Comparison of ENCODE assay signal across 18 mouse cellular contexts in the genomic region with DNA sequence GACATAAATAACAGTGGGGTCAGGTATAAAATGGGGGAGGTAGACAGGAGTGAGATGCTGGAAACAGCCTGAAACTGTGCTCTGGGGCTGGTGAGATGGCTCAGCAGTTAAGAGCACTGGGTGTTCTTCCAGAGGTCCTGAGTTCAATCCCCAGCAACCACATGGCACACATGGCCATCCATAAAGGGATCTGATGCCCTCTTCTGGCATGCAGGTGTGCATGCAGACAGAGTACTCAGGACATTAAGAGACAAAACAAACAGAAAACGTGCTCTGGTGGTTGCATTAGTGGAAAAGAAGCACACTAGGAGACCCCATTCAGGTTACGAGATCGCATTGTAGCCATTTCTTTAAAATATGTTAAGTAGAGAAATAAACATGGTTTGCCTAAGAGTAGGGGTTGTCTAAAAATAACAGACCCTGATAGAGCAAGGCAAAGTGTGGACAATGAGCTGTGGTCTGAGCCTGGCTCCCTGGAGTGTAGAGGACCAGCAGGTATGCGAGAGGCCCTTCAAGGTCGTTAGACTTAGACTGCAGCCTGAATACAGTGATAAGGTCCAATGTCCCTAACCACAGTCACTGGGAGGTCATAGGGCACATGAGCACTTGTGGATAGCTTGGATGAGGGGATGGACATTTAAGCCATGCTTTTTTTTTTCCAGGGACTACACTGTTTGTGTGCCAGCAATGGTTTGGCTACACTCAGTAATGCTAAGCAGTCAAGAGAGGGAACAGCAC.
DNase-seq lines count a peak whose midpoint lies in the region; TF ChIP-seq lines count a peak whose summit lies in the region.
"Had no signal": no experiment of that assay in that cellular context is flagged by ENCODE, and none has a peak within 500 bp of the region (broad histone marks: within the 10 kb centered on the region; RNA-seq: fewer than 3 reads in every experiment).

No protein-coding gene starts in this region.

- TF ChIP-seq EP300 in heart, adult 2 months (IDR thresholded peaks at IDR 0.05; ENCODE audit: insufficient read depth, low read depth, low read length) = no peak

- no peak overlapping the region for H3K4me3 ChIP-seq in heart, adult 2 months
- H3K4me3 ChIP-seq in left cerebral cortex, adult 2 months = no peak overlapping the region
- H3K4me3 ChIP-seq in cortical plate, adult 2 months (ENCODE audit: insufficient read depth, low read length) = no peak overlapping the region
- H3K4me3 ChIP-seq in limb, embryonic 10.5 days = no peak overlapping the region
- H3K4me3 ChIP-seq: embryonic facial prominence, embryonic 15.5 days; gastrocnemius, adult 2 months; hindbrain, embryonic 12.5 days; liver, embryonic 13.5 days; midbrain, embryonic 13.5 days; neural tube, embryonic 13.5 days had no signal

- H3K36me3 ChIP-seq in heart, adult 2 months (ENCODE audit: control insufficient read depth, insufficient read depth, low read length) = no peaks in the 10 kb centered on the region; the same call in 1 of the 2 replicates
- H3K36me3 ChIP-seq in limb, embryonic 10.5 days = no peaks in the 10 kb centered on the region
- H3K36me3 ChIP-seq: embryonic facial prominence, embryonic 15.5 days; hindbrain, embryonic 12.5 days; liver, embryonic 13.5 days; midbrain, embryonic 13.5 days; neural tube, embryonic 13.5 days had no signal

- H3K27ac ChIP-seq in heart, adult 2 months = no peak overlapping the region
- H3K27ac ChIP-seq in left cerebral cortex, adult 2 months = no peak overlapping the region
- H3K27ac ChIP-seq in cortical plate, adult 2 months (ENCODE audit: insufficient read depth, low read length) = no peak overlapping the region
- H3K27ac ChIP-seq in limb, embryonic 10.5 days = no peak overlapping the region
- H3K27ac ChIP-seq: embryonic facial prominence, embryonic 15.5 days; gastrocnemius, adult 2 months; hindbrain, embryonic 12.5 days; liver, embryonic 13.5 days; midbrain, embryonic 13.5 days; neural tube, embryonic 13.5 days had no signal

- no peaks in the 10 kb centered on the region for H3K79me2 ChIP-seq in heart, adult 2 months (replicated peaks; ENCODE audit: control insufficient read depth, insufficient read depth, low read length)

- intact Hi-C loops in heart, adult 2 months (cut with DNase I) = loop anchor here (5.0 kb wide), 1 partner anchor 562 kb away; no protein-coding TSS in a partner anchor
- intact Hi-C loops in heart, postnatal 25 days (cut with DNase I) = loop anchor here (10.0 kb wide), 1 partner anchor 370 kb away; a partner anchor contains a TSS
- intact Hi-C loops in left cerebral cortex, adult 2 months (cut with DNase I) = loop anchor here (5.0 to 10.0 kb wide), 2 partner anchors 562 to 650 kb away; no protein-coding TSS in a partner anchor
- intact Hi-C loops in left cerebral cortex, postnatal 14 days (cut with DNase I) = loop anchor here (10.0 kb wide), 1 partner anchor 290 kb away; no protein-coding TSS in a partner anchor

- DNase-seq in heart, adult 2 months = no peak
- DNase-seq in heart, postnatal 25 days (ENCODE audit: low spot score) = no peak
- no peak for DNase-seq in left cerebral cortex, adult 2 months (ENCODE audit: extremely low spot score in 1 of 2, low spot score in 2 of 2)
- DNase-seq in left cerebral cortex, postnatal 14 days (ENCODE audit: low spot score in 2 of 2) = no peak
- peak; percentile 16 for DNase-seq in lung, postnatal 10 days
- no peak for DNase-seq in lung, postnatal 36 days
- no peak for DNase-seq in limb, embryonic 10.5 days (ENCODE audit: low spot score)
- DNase-seq: adrenal gland, postnatal 14 days; cerebellum, postnatal 10 days; gastrocnemius, adult 2 months; layer of hippocampus, postnatal 36 days; liver, embryonic 13.5 days; thymus, postnatal 25 days had no signal

- H3K9me3 ChIP-seq in limb, embryonic 10.5 days (replicated peaks) = no peaks in the 10 kb centered on the region
- H3K9me3 ChIP-seq: embryonic facial prominence, embryonic 15.5 days; hindbrain, embryonic 12.5 days; liver, embryonic 13.5 days; midbrain, embryonic 13.5 days; neural tube, embryonic 13.5 days had no signal

- H3K4me1 ChIP-seq in heart, adult 2 months (ENCODE audit: control insufficient read depth, insufficient read depth, low read length) = no peaks in the 10 kb centered on the region
- H3K4me1 ChIP-seq in cortical plate, adult 2 months (ENCODE audit: control insufficient read depth, insufficient read depth, low read length) = no peaks in the 10 kb centered on the region
- H3K4me1 ChIP-seq in limb, embryonic 10.5 days = peaks cover 12% of the 10 kb centered on the region; the same call in 1 of the 2 replicates
- H3K4me1 ChIP-seq: embryonic facial prominence, embryonic 15.5 days; hindbrain, embryonic 12.5 days; liver, embryonic 13.5 days; midbrain, embryonic 13.5 days; neural tube, embryonic 13.5 days had no signal

- no peak overlapping the region for H3K9ac ChIP-seq in heart, adult 2 months (ENCODE audit: low read depth, low read length)
- H3K9ac ChIP-seq: embryonic facial prominence, embryonic 15.5 days; hindbrain, embryonic 12.5 days; liver, embryonic 13.5 days; midbrain, embryonic 13.5 days; neural tube, embryonic 13.5 days had no signal

- peak; percentile 33; the same call in 1 of the 2 replicates for TF ChIP-seq CTCF in heart, adult 2 months (IDR thresholded peaks at IDR 0.05)
- TF ChIP-seq CTCF in left cerebral cortex, adult 2 months (IDR thresholded peaks at IDR 0.05) = peak; percentile 35
- TF ChIP-seq CTCF in cortical plate, adult 2 months (IDR thresholded peaks at IDR 0.05; ENCODE audit: extremely low read depth, insufficient read depth, low read length) = 0 out of 2 replicates have a peak, but pooled peaks have one; percentile 23

- no peaks in the 10 kb centered on the region for H3K27me3 ChIP-seq in heart, adult 2 months (ENCODE audit: control insufficient read depth, insufficient read depth, low read length)
- H3K27me3 ChIP-seq in limb, embryonic 10.5 days (ENCODE audit: low read depth, poor library complexity, severe bottlenecking) = no peaks in the 10 kb centered on the region
- H3K27me3 ChIP-seq: embryonic facial prominence, embryonic 15.5 days; hindbrain, embryonic 12.5 days; liver, embryonic 13.5 days; midbrain, embryonic 13.5 days; neural tube, embryonic 13.5 days had no signal

- 68% methylated on average over 5 of the region's 5 CpGs for WGBS in heart, adult 2 months
- 82% methylated on average over 5 of the region's 5 CpGs for WGBS in limb, embryonic 10.5 days

- TF ChIP-seq POLR2A in heart, adult 2 months (IDR thresholded peaks at IDR 0.05; ENCODE audit: insufficient read depth, low read depth, low read length) = no peak
- TF ChIP-seq POLR2A in cortical plate, adult 2 months (IDR thresholded peaks at IDR 0.05; ENCODE audit: extremely low read depth, insufficient read depth, low read length) = no peak
